Mouse (Mus musculus): Measurements from ENCODE around the gene Sh2d1a.

DNA sequence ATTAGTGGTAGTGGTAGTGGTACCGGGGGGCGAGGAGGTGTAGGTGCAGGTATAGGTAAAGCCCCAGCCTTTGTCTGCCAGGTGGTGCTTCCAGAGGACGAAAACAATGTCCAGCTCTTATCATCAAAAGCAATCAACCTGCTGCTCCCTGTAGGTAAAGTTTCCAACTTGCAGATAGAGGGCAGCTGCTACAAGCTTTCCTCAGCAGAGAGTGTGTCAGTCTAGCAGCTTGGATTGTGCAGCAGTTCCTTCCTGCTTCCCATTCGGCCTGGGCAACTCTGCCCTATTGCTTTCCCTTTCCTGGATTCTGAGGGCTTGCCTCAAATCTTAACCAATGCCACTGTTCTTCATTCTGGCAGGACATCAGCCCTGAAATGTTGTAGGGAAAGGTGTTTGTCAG, 56.4 kb downstream of the Sh2d1a start:
- TF ChIP-seq GATA1 (IDR thresholded peaks at IDR 0.05; ENCODE audit: borderline replicate concordance, low read length) (no peak), FLI1 (IDR thresholded peaks at IDR 0.05; ENCODE audit: low read length) (no peak)

Measured in megakaryocyte, embryonic 14.5 days (primary cell).